Mouse (Mus musculus) left cerebral cortex, adult 18-20 months (tissue): ENCODE measurements at regions not wholly inside any gene's neighbourhood (a gene's known extent, or its start where the extent isn't known, plus 50 kb on each side); places are given as distances from the start of the nearest gene placed in this dataset.

Source experiments
- DNase-seq, 2 experiments: peaks; one replicate each; pipeline ENCODE4 v3.0.0; 2021 to 2022; ENCODE audit warnings: low spot score in 2 of 2, mixed read lengths in 1 of 2

DNA sequence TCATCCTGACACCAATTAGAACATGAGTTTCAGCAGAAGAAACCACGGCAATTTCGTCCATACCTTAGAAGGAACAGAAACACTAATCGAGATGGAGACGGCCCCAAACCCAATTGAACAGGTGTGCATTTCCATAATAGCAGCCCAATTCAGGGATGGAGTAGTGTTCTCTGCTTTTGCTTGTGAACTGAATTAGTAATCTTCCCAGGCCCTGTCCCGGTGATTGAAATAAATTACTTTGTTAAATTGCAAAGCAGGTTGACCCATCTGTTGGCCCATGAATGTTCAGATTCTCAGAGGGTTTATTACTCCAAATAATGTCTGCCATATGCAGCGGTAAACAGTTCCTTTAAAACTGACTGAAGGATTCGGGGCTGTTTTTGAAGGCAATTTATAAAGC is 388.5 kb upstream of the Nfe2l3 start:
- no peak for DNase-seq

DNA sequence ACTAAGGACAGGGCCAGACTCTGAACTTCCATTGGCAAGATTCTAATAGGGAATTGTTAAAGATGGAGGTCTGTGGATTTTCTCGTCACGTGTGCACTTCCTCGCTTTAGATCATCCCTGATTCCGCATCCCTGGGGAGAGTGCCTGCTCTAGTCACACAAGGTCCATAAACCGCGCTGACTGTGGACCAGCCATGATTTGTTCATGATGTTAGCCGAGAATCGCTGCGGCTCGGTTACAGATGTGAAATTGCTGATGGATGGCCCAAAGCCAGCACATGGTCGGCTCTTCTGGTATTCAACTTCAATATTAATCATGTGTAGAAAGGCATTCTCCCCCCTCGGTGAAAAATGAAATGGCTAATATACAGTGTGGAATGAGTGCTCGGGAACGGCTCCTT is 387.6 kb upstream of the Nfe2l3 start:
- no peak for DNase-seq

DNA sequence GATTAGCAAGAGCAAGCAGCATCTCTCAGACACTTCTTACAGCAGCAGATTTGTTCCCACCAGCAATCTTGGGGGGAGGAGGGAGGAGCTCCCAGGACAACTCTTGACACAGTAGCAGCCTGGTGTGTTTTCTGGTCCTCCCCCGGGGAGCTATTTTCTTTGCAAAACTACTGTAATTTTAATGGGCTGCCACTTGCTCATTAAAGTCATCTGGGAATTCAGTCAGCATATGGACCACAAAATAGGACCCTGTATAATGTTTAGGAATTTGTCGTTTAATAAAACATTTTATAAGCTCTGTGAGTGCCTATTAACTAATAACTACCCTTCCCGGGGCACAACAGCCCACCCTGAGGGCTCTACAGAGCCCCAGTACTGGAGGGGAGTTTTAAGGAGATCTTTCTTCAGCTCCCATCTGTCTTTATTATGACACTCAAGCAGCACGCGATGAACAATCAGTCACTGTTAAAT is 380.0 kb upstream of the Nfe2l3 start:
- no peak for DNase-seq

DNA sequence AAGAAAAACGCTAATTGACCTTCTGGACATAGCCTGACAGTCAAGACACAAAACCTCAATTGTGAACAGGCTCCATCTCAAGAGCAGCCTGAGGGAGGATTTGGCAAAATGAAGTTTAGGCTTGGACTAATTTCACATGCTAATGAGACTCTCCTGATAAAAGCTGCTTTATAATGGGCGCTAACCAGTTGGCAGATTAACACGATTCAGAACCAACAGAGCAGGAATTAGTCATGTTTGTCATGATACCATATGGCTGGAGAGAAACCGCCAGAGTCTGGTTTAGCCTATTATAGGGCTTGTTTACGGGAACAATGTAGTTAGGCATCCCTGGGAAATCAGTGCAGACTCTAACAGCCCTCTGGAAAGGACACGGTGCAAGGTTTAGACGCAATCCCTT is 375.2 kb upstream of the Nfe2l3 start:
- DNase-seq: peak in 1 of 2 experiments; percentile 2

DNA sequence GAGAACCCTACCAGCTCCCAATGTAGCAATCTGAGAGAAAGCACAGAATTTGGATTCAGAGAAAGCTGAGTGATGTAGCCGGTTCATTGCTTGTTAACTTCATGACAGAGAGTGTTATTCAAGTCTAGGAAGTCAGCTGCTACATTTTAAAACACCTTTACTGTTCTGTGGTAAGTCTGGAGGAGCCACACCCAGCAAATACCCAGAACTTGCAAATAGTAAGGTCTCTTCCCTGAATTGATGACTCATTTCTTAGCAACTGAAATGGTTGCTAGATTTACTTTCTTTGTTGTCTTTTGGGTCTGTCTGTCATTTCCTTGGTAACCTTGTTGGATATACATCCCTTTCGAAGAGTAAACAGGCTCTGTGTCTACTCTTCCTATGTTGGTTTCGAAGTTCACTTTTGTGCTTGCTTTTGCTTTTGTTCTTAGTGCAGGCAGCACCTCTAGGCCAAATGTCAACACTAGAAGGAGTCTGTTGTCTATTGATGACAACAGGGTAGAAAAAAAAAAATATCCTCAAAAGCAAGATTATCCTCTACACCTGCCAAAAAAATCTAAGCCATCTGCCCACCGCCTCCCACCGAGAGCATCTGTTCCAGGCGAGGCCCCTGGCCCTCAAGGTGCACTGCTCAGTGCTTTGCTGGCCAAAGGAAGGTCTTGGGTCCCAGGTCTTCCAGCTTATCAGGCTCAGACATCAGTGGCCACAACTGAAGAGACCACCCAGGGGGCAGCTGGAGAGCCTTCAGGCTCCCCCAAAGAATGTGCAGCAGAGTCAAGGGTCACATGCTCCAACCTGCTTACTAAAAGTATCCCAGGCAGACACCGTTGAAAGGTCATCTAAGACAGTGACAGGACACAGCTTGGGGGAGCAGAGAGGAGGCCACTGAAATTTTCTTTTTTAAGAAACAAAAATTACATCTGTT is 372.3 kb upstream of the Nfe2l3 start:
- DNase-seq: no peak

DNA sequence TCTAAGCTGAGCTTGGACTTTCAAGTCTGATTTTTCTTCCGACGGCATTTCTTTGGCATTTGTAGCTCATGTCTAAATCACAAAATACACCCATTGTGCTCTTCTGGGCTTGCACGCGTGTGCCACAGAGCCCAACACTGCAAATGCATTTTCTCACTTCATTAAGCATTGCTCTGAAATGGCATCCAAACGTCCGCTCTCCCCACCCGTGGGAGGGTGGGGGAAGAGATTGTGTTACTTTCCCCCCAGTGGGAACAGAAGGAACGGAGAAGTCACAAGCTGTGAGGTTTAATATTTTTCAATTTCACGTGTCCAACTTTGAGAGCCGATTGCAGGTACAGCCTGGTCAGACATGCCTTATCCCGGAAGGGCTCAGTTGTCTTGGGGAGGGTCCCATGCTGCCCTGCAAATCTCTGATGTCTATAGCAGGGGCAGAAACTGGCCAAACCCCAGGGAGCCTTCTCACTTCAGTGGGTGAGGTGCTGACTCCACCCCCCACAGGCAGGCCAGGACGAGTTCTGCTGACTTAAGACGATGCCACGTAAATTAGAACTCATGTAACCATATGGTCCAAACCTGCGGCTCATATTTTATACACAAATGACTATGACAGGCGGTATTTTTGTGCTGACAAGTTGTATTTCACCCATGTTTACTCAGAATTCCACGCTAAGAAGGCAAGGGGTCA is 371.5 kb upstream of the Nfe2l3 start:
- no peak for DNase-seq

DNA sequence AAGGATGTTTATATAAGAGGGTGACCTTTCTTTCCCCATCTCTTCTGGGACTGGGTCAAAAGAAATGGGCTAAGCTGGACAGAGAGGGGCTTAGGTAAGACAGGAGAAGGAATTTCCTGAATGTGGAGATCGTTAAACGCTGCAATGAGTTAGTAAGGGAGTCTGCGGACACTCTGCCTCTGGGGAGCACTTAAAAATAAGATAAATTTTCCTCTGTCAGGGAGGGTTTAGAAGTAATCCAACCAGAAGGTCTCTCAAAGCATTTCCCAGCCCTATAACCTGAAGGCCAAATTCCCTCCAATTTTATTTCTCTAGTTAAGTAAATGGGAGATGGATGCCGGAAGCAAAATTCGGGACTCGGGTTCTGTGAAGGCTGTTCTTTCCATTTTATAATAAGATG is 367.3 kb upstream of the Nfe2l3 start:
- DNase-seq: no peak

DNA sequence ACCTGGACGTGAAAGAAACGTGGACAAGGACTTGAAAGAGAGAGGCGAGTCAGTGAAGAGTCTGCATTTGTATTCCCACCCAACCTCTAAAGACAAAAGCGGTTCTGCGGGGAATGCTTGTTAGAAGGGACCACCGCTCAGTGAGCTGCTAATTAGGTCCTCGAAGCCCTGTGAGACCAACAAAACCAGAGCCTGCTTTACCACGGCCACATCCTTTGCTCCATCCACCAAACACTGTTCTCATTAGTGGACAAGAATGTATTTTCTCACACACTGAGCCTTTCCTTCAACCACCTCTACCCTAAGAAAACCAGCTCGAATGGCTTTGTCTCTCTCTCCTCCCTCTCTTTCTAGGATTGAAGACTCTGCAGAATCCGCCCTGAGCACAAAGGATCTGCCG is 365.1 kb upstream of the Nfe2l3 start:
- DNase-seq: no peak

DNA sequence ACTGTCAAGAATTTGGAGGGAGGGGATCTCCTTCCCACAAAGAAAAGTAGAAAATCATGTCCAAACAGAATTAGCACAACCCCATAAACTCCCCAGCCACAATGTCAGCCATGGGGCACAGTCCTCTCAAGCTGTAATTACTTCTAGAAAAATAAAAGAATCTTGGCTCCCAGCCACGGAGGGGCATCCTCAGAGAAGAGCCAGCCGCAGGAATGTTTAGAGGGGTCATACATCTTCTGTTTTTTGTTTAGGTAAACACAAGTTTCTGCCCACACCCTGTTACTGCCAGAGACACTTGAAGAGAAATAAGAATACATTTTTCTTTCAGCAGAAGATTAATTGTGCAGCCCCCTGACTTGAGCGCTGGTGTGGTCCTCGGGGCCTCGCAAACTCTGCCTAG is 362.5 kb upstream of the Nfe2l3 start:
- DNase-seq: no peak

DNA sequence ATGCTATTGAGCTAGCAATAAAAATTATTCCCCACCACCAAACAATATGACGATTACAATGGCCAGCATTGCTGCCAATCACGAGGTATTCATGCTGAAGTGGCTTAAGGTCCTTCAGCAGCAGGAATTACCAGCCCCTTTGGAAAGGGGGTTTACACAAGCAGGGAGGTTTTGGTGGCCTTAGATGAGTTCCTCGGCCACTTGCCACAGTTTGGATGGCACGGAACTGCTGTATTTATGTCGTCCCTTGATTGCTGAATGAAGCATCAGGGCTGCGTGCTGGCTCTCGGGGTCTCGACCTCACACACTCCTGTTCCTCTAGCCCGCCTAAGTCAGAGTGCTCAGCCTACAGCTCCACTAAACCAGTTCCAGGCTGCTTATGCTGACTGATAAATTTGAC is 361.2 kb upstream of the Nfe2l3 start:
- DNase-seq: no peak

DNA sequence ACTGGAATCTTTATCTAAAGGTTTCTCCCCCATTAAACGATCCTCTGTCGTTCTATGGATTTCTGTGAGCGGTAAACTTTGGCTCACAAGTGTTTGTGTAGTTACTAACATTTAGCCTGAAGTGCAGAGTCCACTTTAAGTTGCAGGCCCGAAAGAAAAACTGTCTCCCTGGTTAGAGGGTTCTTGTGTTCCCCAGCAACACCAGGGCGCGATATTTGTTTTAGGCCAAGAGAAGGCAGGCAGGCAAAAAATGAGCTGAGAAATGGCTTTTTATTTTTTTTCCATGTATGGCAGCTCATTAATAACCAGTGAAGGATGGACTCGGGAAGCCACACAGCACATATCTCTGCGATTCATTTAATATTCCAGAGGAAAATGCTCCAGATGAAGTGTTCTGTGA is 357.4 kb upstream of the Nfe2l3 start:
- DNase-seq: no peak

DNA sequence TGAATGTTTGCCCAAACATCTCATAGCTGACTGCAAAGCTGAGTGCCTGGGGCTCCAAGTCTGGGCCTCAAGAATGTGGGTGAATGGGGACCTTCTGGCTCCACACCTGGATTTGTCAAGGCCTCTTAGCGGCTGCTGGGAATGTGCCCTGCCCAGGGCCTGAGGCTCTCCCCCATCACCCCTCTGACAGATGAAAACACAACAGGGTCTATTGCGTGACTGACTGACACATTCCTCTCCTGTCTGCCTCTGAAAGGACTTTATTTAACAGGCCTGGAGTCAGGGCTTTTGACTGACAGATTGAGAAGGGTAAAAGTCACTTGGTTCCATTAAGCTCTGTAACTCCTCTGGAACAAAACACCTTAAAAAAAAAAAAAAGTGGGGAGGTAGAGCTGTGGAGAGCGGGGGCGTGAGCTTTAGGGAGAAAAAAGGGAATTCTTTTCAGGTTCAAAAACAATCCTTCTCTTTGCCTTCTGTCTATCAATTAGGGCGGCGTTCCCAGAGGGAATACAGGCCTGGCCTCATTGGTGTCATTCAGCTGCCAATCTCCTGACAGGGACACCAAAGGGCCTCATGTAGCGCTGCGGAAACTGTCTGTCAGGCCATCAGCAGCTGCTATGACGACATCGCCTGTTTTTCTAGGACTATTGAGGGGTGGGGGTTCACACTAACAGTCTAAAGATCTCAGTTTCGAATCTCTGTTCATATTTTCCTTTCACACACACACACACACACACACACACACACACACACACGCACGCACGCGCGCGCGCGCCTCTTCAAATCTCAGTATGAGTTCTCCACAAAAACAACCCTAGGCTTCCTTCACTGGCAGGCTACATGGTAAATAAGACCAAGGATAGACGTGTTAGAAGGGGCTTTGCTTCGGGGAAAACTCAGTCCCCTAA is 355.4 kb upstream of the Nfe2l3 start:
- no peak for DNase-seq

DNA sequence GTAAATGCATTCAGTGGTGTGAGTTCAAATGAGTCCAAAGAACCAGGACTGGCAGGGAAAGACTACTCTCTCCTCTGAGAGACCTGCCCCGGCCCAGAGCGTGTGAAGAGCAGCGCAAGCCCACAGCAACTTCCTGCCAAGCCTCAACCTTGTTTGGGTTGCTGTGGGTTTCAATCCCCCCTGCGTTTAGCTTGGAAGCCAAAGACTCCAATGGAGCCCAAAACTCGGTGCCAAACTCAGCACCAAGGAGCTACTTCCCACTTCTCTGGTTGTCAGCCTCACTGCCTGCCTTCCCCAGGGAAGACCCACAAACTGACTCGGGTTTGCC is 354.7 kb upstream of the Nfe2l3 start:
- DNase-seq: no peak

DNA sequence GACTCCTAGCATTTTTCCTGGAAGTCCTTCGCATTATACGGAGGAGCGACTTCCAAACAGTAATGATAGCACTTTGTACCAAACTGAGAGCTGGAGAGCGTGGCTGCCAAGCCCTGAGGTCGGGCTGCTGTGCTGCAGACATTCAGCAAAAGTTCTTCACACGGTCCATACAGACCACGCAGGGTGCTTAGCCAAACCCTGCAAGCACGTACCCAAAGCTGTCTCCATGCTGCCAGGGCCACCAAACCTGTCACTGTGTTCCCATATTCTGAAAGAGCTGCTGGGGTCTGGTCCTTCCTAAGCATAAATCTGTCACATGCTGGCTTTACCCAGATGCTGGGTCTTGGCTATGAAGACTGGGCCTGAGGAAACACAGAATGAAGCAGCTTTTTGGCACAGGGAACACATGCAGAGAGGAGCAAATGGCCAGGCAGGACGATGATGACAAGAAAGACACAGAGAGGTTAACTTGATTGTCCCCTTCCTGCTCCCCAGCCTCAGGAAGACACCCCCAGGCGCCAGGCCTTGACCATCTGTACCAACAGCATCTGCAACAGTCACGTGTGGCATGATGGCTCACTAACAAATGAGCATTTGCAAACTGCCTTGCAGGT is 354.0 kb upstream of the Nfe2l3 start:
- no peak for DNase-seq

DNA sequence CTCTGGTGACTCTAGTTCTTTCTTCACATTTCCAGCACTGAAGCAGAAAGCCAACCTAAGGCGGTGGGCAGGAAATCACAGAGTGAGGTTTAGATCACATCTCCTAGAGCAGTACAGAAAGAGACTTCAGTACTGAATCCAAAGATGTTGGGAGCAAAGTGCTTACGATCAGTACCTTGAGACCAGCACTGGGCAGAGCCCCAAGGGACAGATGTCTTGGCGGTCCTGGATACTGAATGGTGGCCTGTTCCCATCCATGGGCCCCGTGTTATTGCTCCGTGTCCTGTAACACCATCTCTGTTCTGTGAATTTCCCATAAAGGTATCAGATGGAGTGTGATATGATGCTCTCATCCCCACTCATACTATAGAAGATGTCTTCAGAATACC is 353.5 kb upstream of the Nfe2l3 start:
- no peak for DNase-seq

DNA sequence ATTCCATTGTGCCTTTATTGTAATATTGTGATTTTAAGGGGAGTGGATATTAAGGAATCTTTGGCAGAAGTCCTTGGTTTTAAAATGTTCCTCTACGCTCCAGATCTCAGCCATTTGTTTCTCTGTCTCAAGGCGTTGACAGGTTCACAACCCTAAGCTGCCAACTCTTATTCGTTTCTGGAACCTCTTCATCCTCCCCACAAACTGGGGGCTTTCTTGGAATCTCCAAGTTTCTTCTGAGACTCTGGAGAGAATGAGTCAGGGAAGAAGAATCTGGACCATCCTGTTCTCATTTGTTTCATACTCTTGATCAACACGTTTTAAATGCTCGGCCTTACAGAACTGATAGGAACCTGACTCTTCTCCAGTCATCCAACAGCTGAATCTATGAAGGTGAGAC is 351.4 kb upstream of the Nfe2l3 start:
- DNase-seq: no peak

DNA sequence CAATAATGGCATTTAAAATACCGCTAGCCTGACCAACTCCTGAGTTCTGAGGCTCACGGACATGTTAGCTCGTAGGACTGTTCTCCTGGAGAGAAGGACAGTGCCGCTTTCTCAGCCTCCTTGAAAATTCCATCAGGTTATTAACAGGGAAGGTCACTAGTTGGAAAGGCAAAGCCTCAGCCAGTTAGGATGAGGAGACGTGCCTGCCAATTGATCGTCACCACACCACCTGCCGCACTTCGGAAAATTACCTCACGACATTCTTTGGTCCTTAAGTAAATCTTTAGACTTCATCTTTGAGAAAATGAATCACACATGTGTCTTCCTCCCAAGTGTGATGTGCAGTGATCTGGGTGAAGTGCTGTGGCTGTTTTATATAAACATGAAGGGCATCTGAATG is 347.8 kb upstream of the Nfe2l3 start:
- no peak for DNase-seq

DNA sequence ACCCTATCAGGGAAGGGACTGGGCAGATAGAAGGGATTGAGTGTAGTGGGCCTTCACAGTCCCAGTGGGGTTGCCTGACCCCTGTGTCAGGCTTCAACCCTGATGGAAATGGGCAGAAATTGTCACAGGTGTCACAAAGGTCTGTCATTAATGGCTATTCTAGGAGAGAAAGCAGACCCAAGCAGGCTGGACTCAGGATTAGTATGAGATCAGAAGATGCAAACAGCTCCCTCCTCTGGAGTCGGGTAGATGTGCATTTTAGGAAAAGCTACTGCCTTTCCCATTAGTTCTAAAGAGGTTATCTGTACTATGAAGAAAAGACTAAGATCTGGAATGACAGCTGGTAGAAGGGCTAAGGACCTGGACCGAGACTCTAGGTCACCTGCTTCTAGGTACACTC is 346.9 kb upstream of the Nfe2l3 start:
- DNase-seq: no peak

DNA sequence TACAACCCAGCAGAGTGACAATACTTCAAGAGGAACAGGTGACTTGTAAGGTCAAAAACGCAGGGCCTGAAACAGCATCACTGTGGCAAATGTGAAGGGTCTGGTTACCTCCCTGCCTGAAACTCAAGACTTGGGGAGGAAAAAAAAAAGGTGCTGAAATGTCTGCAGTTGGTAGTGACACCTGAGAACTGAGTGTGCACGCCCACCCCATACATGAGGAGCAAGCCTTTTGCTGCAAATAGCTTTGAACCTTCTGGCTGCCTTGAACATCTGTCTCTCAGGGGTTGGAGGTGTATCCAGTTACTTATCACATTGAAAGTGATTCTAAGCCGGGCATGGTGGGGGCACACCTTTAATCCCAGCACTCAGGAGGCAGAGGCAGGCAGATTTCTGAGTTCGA is 346.1 kb upstream of the Nfe2l3 start:
- no peak for DNase-seq

DNA sequence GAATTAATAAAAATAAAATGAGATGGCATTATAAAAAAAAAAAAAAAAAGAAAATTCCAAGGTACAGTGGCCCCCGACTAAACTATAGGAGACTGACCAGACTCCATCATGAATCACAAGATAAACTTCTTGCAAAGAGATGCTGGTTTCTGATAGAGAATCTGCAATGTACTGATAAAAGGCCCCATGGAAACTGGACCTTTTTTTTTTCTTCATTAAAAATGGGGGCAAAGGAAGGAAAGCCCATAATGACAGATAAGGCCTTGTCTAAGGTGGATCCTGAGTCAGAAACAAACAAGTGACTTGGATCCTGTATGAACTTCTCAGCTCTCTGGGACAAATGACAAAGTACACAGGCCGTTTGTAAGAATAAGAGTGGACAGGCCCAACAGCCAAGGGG is 344.7 kb upstream of the Nfe2l3 start:
- DNase-seq: no peak

DNA sequence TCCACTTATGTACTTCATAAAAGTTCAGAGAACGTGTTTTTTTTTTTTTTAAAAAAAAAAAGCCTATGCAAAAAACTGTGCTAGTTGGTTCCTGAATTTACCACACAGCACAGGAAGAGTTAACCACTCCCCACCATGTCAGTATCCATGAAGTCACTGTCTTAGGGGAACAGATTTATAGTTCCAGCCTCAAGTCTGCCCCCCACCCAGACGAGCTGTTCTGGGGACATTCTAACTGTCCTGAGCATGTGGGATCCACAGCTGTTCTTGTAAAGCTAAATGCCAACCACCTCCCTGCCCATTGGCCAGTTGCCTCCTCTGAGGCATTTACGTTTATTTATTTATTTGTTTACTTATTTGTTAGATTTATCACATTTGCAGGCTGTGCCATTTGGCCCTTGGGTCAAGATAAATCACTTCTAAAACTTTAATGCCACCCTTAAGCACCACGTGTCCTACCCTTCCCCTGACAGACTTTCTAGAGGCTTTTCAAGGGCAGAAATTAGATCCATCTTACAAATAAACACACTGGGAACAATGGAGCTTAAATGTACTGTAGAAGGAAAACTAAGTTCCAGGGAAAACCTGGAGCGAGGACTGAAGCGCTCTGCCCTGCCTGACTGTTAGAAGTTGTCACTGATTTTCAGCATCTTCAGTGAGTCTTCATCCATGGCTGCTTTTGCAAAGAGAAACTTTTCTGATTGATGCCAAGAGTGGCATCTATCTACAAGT is 343.7 kb upstream of the Nfe2l3 start:
- no peak for DNase-seq
